Mouse (Mus musculus): ENCODE data around the gene Gm21887. TPM values are rescaled to one million over a fixed set of nuclear protein-coding genes. Genes with fewer than 3 reads are reported as not detected.

The Gm21887 gene
- not detected for polyA plus RNA-seq (2015; fragmentation: Illumina TruSeq; extraction: RNeasy Lipid Tissue Mini Kit (QIAGEN cat#74804); ENCODE audit: insufficient read depth, low replicate concordance)

GRCm38 (mm10) chrX:170009016-170009750, at the start of gene Gm21887:
Gm21887 (plus strand) TSS chrX:170009659.

Other genes with a start within 250 kb of the Gm21887 start
- gene 4933400A11Rik, start 230.0 kb upstream of the Gm21887 start, polyA plus RNA-seq (2015; fragmentation: Illumina TruSeq; extraction: RNeasy Lipid Tissue Mini Kit (QIAGEN cat#74804); ENCODE audit: insufficient read depth, low replicate concordance), result not detected

All from spleen, adult 10 weeks (tissue).